Mouse (Mus musculus) MEL (cell line): ENCODE data around the gene Slc35e2. TPM values are rescaled to one million over a fixed set of nuclear protein-coding genes. Genes with fewer than 3 reads are reported as not detected.

Experiments used
- DNase-seq: peaks from one replicate; pipeline ENCODE4 v3.0.0; 2011; ENCODE audit warnings: low read depth, low spot score
- H3K27ac ChIP-seq: 2 replicates; pipeline ENCODE4 v1.5.1; 2012; ENCODE audit warnings: low read depth, mild to moderate bottlenecking, control low read depth, low read length, moderate library complexity; ENCODE audit not compliant: control insufficient read depth
- H3K27me3 ChIP-seq, 2 experiments: fragments of 150-350 bp in 1 of 2; sonication (generic) in 1 of 2; 2 replicates each; pipeline ENCODE4 v1.6.1; 2012; ENCODE audit warnings: low read length in 2 of 2, mild to moderate bottlenecking in 2 of 2, improper control_type of control experiment in 1 of 2, moderate library complexity in 1 of 2; ENCODE audit not compliant: insufficient read depth in 2 of 2, control insufficient read depth in 1 of 2
- H3K36me3 ChIP-seq, 2 experiments: 2 replicates each; pipeline ENCODE4 v1.6.1; 2012 to 2014; ENCODE audit warnings: low read length in 2 of 2, improper control_type of control experiment in 1 of 2, inconsistent platforms in 1 of 2, mild to moderate bottlenecking in 1 of 2; ENCODE audit not compliant: insufficient read depth in 2 of 2, control insufficient read depth in 1 of 2
- H3K4me1 ChIP-seq, 2 experiments: fragments of 150-350 bp in 1 of 2; sonication (generic) in 1 of 2; 2 replicates each; pipeline ENCODE4 v1.6.1; 2012; ENCODE audit warnings: low read length in 2 of 2, improper control_type of control experiment in 1 of 2, mild to moderate bottlenecking in 1 of 2; ENCODE audit not compliant: insufficient read depth in 2 of 2, control insufficient read depth in 1 of 2
- H3K4me3 ChIP-seq, 2 experiments: fragments of 150-350 bp in 1 of 2; sonication (generic) in 1 of 2; 2 replicates each; pipeline ENCODE4 v1.5.1; 2012; ENCODE audit warnings: low read depth in 2 of 2, low read length in 2 of 2, mild to moderate bottlenecking in 2 of 2, moderate library complexity in 2 of 2, control low read depth in 1 of 2, improper control_type of control experiment in 1 of 2; ENCODE audit not compliant: control insufficient read depth in 1 of 2, insufficient read depth in 1 of 2
- H3K79me2 ChIP-seq: 2 replicates; pipeline ENCODE4 v1.6.1; 2012; ENCODE audit warnings: mild to moderate bottlenecking, low read length, moderate library complexity; ENCODE audit not compliant: control insufficient read depth, poor library complexity, insufficient read depth
- H3K9ac ChIP-seq: 2 replicates; pipeline ENCODE4 v1.6.1; 2012; ENCODE audit warnings: low read depth, mild to moderate bottlenecking, control low read depth, low read length, moderate library complexity; ENCODE audit not compliant: control insufficient read depth, poor library complexity, severe bottlenecking
- H3K9me3 ChIP-seq: fragments of 150-350 bp; sonication (generic); replicated peaks from 2 replicates; pipeline ENCODE4 v1.6.1; 2012; ENCODE audit warnings: mild to moderate bottlenecking, low read length, improper control_type of control experiment, moderate library complexity; ENCODE audit not compliant: insufficient read depth
- CHD2 ChIP-seq: IDR thresholded peaks from 2 replicates; pipeline ENCODE4 v1.6.1; 2011; ENCODE audit warnings: low read length, improper control_type of control experiment
- CTCF ChIP-seq, 3 experiments: IDR thresholded peaks in 2 of 3; conservative IDR thresholded peaks in 1 of 3; 2 replicates each; pipeline ENCODE4 v1.5.1; 2011 to 2012; ENCODE audit warnings: low read length in 3 of 3, low read depth in 2 of 3, mild to moderate bottlenecking in 2 of 3, improper control_type of control experiment in 1 of 3, inconsistent platforms in 1 of 3, mixed read lengths in 1 of 3, moderate library complexity in 1 of 3; ENCODE audit not compliant: control insufficient read depth in 1 of 3, insufficient read depth in 1 of 3, poor library complexity in 1 of 3, severe bottlenecking in 1 of 3
- ELF1 ChIP-seq: IDR thresholded peaks from 2 replicates; pipeline ENCODE4 v1.6.1; 2014; ENCODE audit warnings: low read depth, mild to moderate bottlenecking, inconsistent platforms, low read length, improper control_type of control experiment, moderate library complexity
- GABPA ChIP-seq: IDR thresholded peaks from 2 replicates; pipeline ENCODE4 v1.6.1; 2012; ENCODE audit warnings: low read depth, mild to moderate bottlenecking, inconsistent platforms, low read length, improper control_type of control experiment, moderate library complexity
- GATA1 ChIP-seq: IDR thresholded peaks from 2 replicates; pipeline ENCODE4 v1.6.1; 2011; ENCODE audit warnings: low read depth, low read length, improper control_type of control experiment
- KAT2A ChIP-seq: conservative IDR thresholded peaks from 2 replicates; pipeline ENCODE4 v1.6.1; 2012; ENCODE audit warnings: low read depth, low read length, improper control_type of control experiment, inconsistent platforms
- MAFK ChIP-seq: IDR thresholded peaks from 2 replicates; pipeline ENCODE4 v1.6.1; 2011; ENCODE audit warnings: low read depth, mild to moderate bottlenecking, low read length, improper control_type of control experiment, borderline replicate concordance
- MAX ChIP-seq: IDR thresholded peaks from 2 replicates; pipeline ENCODE4 v1.6.1; 2011; ENCODE audit warnings: low read length, improper control_type of control experiment
- MEF2A ChIP-seq: IDR thresholded peaks from 2 replicates; pipeline ENCODE4 v1.6.1; 2014; ENCODE audit warnings: low read depth, mild to moderate bottlenecking, inconsistent platforms, low read length, improper control_type of control experiment; ENCODE audit not compliant: poor library complexity, insufficient replicate concordance, severe bottlenecking; ENCODE audit errors: extremely low read depth
- MYB ChIP-seq: IDR thresholded peaks from 2 replicates; pipeline ENCODE4 v1.6.1; 2011; ENCODE audit warnings: mild to moderate bottlenecking, low read depth, low read length, improper control_type of control experiment
- POLR2AphosphoS2 ChIP-seq: IDR thresholded peaks from 2 replicates; pipeline ENCODE4 v1.6.1; 2011; ENCODE audit warnings: low read length, improper control_type of control experiment
- RCOR1 ChIP-seq: IDR thresholded peaks from 2 replicates; pipeline ENCODE4 v1.6.1; 2012; ENCODE audit warnings: low read depth, mild to moderate bottlenecking, inconsistent platforms, low read length, improper control_type of control experiment
- SIN3A ChIP-seq: IDR thresholded peaks from 2 replicates; pipeline ENCODE4 v1.6.1; 2012; ENCODE audit warnings: low read length, improper control_type of control experiment, inconsistent platforms
- TAL1 ChIP-seq: IDR thresholded peaks from 2 replicates; pipeline ENCODE4 v1.6.1; 2012; ENCODE audit warnings: mild to moderate bottlenecking, inconsistent platforms, low read length, moderate library complexity, mixed read lengths
- UBTF ChIP-seq: IDR thresholded peaks from 2 replicates; pipeline ENCODE4 v1.6.1; 2012; ENCODE audit warnings: low read depth, mild to moderate bottlenecking, inconsistent platforms, low read length, improper control_type of control experiment, moderate library complexity, borderline replicate concordance; ENCODE audit not compliant: insufficient read depth
- USF1 ChIP-seq: IDR thresholded peaks from 2 replicates; pipeline ENCODE4 v1.6.1; 2014; ENCODE audit warnings: low read depth, mild to moderate bottlenecking, inconsistent platforms, low read length, improper control_type of control experiment, moderate library complexity
- USF2 ChIP-seq, 2 experiments: IDR thresholded peaks; 2 replicates each; pipeline ENCODE4 v1.6.1; 2011 to 2012; ENCODE audit warnings: improper control_type of control experiment in 2 of 2, low read length in 2 of 2, borderline replicate concordance in 1 of 2, inconsistent platforms in 1 of 2, low read depth in 1 of 2, mild to moderate bottlenecking in 1 of 2; ENCODE audit not compliant: insufficient read depth in 1 of 2
- ZC3H11A ChIP-seq: IDR thresholded peaks from 2 replicates; pipeline ENCODE4 v1.6.1; 2012; ENCODE audit warnings: low read depth, mild to moderate bottlenecking, inconsistent platforms, low read length, improper control_type of control experiment
- ZKSCAN1 ChIP-seq: IDR thresholded peaks from 2 replicates; pipeline ENCODE4 v1.6.1; 2012; ENCODE audit warnings: low read depth, mild to moderate bottlenecking, inconsistent platforms, low read length, improper control_type of control experiment, moderate library complexity
- ZMIZ1 ChIP-seq: IDR thresholded peaks from 2 replicates; pipeline ENCODE4 v1.6.1; 2012; ENCODE audit warnings: low read depth, mild to moderate bottlenecking, inconsistent platforms, low read length, improper control_type of control experiment, moderate library complexity
- polyA plus RNA-seq, 2 experiments: library from polyadenylated mRNA; stranded (reverse) in 1 of 2; unstranded in 1 of 2; fragments of >175 nt in 1 of 2; fragments of >200 nt in 1 of 2; gene quantifications; 2 replicates each; pipeline versions ENCODE4 v1.2.1 to v1.2.4; 2012; ENCODE audit warnings: low replicate concordance in 2 of 2, low read depth in 1 of 2; ENCODE audit not compliant: insufficient read length in 2 of 2, insufficient read depth in 1 of 2, missing spikeins in 1 of 2
- total RNA-seq: library from RNA; depleted of rRNA; stranded (reverse); fragments of 300-350 nt; gene quantifications from 2 replicates; pipeline ENCODE4 v1.2.3, GENCODE M21; 2012

The Slc35e2 gene
- total and polyA plus RNA-seq, 3 experiments: 6.4 to 9.9 TPM; not detected in 1

DNA sequence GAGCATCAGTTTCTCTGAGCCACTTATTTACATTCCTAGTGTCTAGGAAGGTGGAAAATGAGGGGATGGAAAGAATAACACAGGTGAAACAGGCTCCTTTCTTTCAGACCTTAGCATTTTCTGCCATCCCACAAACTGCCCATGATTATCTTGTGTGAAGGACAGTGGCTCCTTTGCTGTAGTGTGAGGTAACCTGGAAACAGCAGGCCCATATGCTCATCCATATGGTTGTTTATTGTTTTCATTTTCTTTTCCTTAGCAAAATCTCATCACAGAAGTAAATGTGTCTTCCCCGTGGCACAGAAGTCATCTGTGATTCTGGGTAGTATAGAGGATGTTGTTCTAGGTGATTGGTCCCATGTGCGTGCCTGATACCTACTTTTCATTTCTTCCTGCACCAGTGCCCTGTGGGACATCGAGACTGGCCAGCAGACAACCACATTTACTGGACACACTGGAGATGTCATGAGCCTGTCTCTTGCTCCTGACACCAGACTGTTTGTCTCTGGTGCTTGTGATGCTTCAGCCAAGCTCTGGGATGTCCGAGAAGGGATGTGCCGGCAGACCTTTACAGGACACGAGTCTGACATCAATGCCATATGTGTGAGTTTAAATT lies 48.2 kb upstream of the Slc35e2 start:
- H3K27ac ChIP-seq: no peak overlapping the region
- H3K79me2 ChIP-seq: no peaks in the 10 kb centered on the region
- no peaks in the 10 kb centered on the region for H3K9me3 ChIP-seq
- TF ChIP-seq CTCF (IDR thresholded peaks at IDR 0.05 in 2 of 3, conservative IDR thresholded peaks at IDR 0.05 in 1 of 3; ENCODE audit: control insufficient read depth in 1 of 3, insufficient read depth in 1 of 3, low read depth in 2 of 3, low read length in 3 of 3, poor library complexity in 1 of 3, severe bottlenecking in 1 of 3) (no peak), MAX (no peak), RCOR1 (no peak), MAFK (no peak), ZMIZ1 (no peak), POLR2AphosphoS2 (no peak), MYB (no peak), USF1 (no peak), GABPA (no peak), USF2 (IDR thresholded peaks at IDR 0.05; ENCODE audit: borderline replicate concordance in 1 of 2, insufficient read depth in 1 of 2, low read depth in 1 of 2, low read length in 2 of 2) (no peak), ELF1 (no peak), UBTF (no peak), ZC3H11A (no peak), GATA1 (no peak), MEF2A (no peak), ZKSCAN1 (no peak), SIN3A (no peak), CHD2 (no peak)
- no peak for DNase-seq
- H3K27me3 ChIP-seq: no peaks in the 10 kb centered on the region
- peaks cover 8 to 40% of the 10 kb centered on the region in 2 experiments for H3K36me3 ChIP-seq
- 0 out of 4 replicates have a peak, but pooled peaks cover 0 to 7% of the 10 kb centered on the region in 2 experiments for H3K4me1 ChIP-seq
- no peak overlapping the region for H3K4me3 ChIP-seq
- H3K9ac ChIP-seq: no peak overlapping the region

DNA sequence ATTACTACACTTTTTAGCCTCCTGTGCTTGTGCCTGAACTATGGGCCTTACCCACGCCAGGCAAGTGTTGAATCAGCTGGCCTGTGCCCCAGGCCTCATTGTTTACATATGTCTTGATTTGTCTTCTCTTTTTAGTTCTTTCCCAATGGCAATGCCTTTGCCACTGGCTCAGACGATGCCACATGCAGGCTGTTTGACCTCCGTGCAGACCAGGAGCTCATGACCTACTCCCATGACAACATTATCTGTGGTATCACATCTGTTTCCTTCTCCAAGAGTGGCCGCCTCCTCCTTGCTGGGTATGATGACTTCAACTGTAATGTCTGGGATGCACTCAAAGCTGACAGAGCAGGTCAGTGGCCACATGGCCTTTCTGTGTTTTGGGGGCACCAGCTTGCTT lies 46.3 kb upstream of the Slc35e2 start:
- H3K4me1 ChIP-seq: peaks cover 0 to 10% of the 10 kb centered on the region in 2 experiments; a peak in 1 of 4 replicates
- H3K27me3 ChIP-seq: no peaks in the 10 kb centered on the region
- no peak for DNase-seq
- no peak overlapping the region for H3K4me3 ChIP-seq
- no peaks in the 10 kb centered on the region for H3K79me2 ChIP-seq
- H3K9me3 ChIP-seq: no peaks in the 10 kb centered on the region
- TF ChIP-seq TAL1: 0 out of 2 replicates have a peak, but pooled peaks have one; percentile 30
- TF ChIP-seq KAT2A: no peak
- no peak overlapping the region for H3K9ac ChIP-seq
- H3K27ac ChIP-seq: no peak overlapping the region
- H3K36me3 ChIP-seq: peaks cover 10 to 42% of the 10 kb centered on the region in 2 experiments
